Mouse (Mus musculus) midbrain, embryonic 12.5 days (tissue): ENCODE data around the gene Slc29a2. TPM values are rescaled to one million over a fixed set of nuclear protein-coding genes. Genes with fewer than 3 reads are reported as not detected.

Experiments
- ATAC-seq: fragments of 200-750 bp; cut with Nextera tagmentation; 2 replicates; pipeline ENCODE4 v1.8.0; 2017; ENCODE audit warnings: low read depth, moderate TSS enrichment, moderate library complexity; ENCODE audit not compliant: low FRiP score
- H3K27ac ChIP-seq: fragments of 300-500 bp; sonication (generic); replicated peaks from 2 replicates; pipeline ENCODE4 v1.5.1; 2016; ENCODE audit warnings: mild to moderate bottlenecking
- H3K27me3 ChIP-seq: fragments of 300-500 bp; sonication (generic); 2 replicates; pipeline ENCODE4 v1.6.1; 2016; ENCODE audit warnings: mild to moderate bottlenecking
- H3K36me3 ChIP-seq: fragments of 300-500 bp; sonication (generic); 2 replicates; pipeline ENCODE4 v1.6.1; 2016
- H3K4me1 ChIP-seq: fragments of 300-500 bp; sonication (generic); 2 replicates; pipeline ENCODE4 v1.6.1; 2016
- H3K4me2 ChIP-seq: fragments of 300-500 bp; sonication (generic); replicated peaks from 2 replicates; pipeline ENCODE4 v1.6.1; 2016; ENCODE audit warnings: mild to moderate bottlenecking, moderate library complexity
- H3K4me3 ChIP-seq: fragments of 300-500 bp; sonication (generic); 2 replicates; pipeline ENCODE4 v1.5.1; 2016; ENCODE audit warnings: mild to moderate bottlenecking
- H3K9ac ChIP-seq: fragments of 300-500 bp; sonication (generic); replicated peaks from 2 replicates; pipeline ENCODE4 v1.6.1; 2016; ENCODE audit warnings: mild to moderate bottlenecking, moderate library complexity
- H3K9me3 ChIP-seq: fragments of 300-500 bp; sonication (generic); 2 replicates; pipeline ENCODE4 v1.6.1; 2016; ENCODE audit warnings: mild to moderate bottlenecking
- WGBS: fragments of 180-500 bp; shearing (Covaris S2); methylation state at CpG from one replicate; pipeline ENCODE4 v1.1.7; 2016; 5-methylcytosine and 5-hydroxymethylcytosine counted together
- polyA plus RNA-seq: library from polyadenylated mRNA; unstranded; fragments of >200 nt; fragmentation: Nextera tagmentation; extraction: Ambion mirVana; gene quantifications from 2 replicates; pipeline ENCODE4 v1.2.1, GENCODE M21; 2016

The Slc29a2 gene
- polyA plus RNA-seq, 1 experiment from 2014 or later, result 4.8 TPM

- no peak overlapping the region for H3K27ac ChIP-seq
- H3K9ac ChIP-seq, result no peak overlapping the region
- 51% methylated on average over 5 of the region's 5 CpGs for WGBS
- no peak overlapping the region for H3K4me3 ChIP-seq
- no peak for ATAC-seq
- no peaks in the 10 kb centered on the region for H3K9me3 ChIP-seq
- peaks cover 55% of the 10 kb centered on the region for H3K27me3 ChIP-seq
- H3K4me1 ChIP-seq, result peaks cover 39% of the 10 kb centered on the region
- no peak overlapping the region for H3K4me2 ChIP-seq
- no peaks in the 10 kb centered on the region for H3K36me3 ChIP-seq
Observed at GRCm38 (mm10) chr19:5073518-5073917, 49.9 kb downstream of the Slc29a2 start.

- H3K36me3 ChIP-seq, result no peaks in the 10 kb centered on the region
- no peak overlapping the region for H3K4me3 ChIP-seq
- no peak overlapping the region for H3K9ac ChIP-seq
- peaks cover 64% of the 10 kb centered on the region for H3K27me3 ChIP-seq
- ATAC-seq, result no peak
- H3K4me1 ChIP-seq, result no peaks in the 10 kb centered on the region
- H3K27ac ChIP-seq, result no peak overlapping the region
- H3K9me3 ChIP-seq, result no peaks in the 10 kb centered on the region
- H3K4me2 ChIP-seq, result no peak overlapping the region
- WGBS, result 95% methylated on average over 1 of the region's 1 CpGs
Observed at GRCm38 (mm10) chr19:5079279-5079678, 55.6 kb downstream of the Slc29a2 start.

Other genes starting within 250 kb of the Slc29a2 start
- gene Rbm4, start 230.0 kb upstream of the Slc29a2 start, polyA plus RNA-seq, result 86.0 and 94.7 TPM in 2 replicates
- 47.3 and 50.1 TPM in 2 replicates for gene Gm21992, start 212.2 kb upstream of the Slc29a2 start, polyA plus RNA-seq
- 108 and 111 TPM in 2 replicates for gene Rbm14, start 212.2 kb upstream of the Slc29a2 start, polyA plus RNA-seq
- gene Ccs, start 184.5 kb upstream of the Slc29a2 start, polyA plus RNA-seq, result 34.1 and 38.1 TPM in 2 replicates
- 0.15 TPM in 1 of 2 replicates, not detected in the other for gene Ccdc87, start 184.5 kb upstream of the Slc29a2 start, polyA plus RNA-seq
- 51.7 and 52.0 TPM in 2 replicates for gene Ctsf, start 168.7 kb upstream of the Slc29a2 start, polyA plus RNA-seq
- 1.2 and 1.6 TPM in 2 replicates for gene Actn3, start 146.0 kb upstream of the Slc29a2 start, polyA plus RNA-seq
- 21.6 and 21.8 TPM in 2 replicates for gene Zdhhc24, start 145.2 kb upstream of the Slc29a2 start, polyA plus RNA-seq
- gene Bbs1, start 117.2 kb upstream of the Slc29a2 start, polyA plus RNA-seq, result 9.9 and 11.4 TPM in 2 replicates
- gene Dpp3, start 95.6 kb upstream of the Slc29a2 start, polyA plus RNA-seq, result 179 and 189 TPM in 2 replicates
- 3.8 and 4.6 TPM in 2 replicates for gene Peli3, start 80.7 kb upstream of the Slc29a2 start, polyA plus RNA-seq
- 125 and 129 TPM in 2 replicates for gene Mrpl11, start 61.7 kb upstream of the Slc29a2 start, polyA plus RNA-seq
- gene Npas4, start 33.5 kb upstream of the Slc29a2 start, polyA plus RNA-seq, result 0.07 and 0.20 TPM in 2 replicates
- 40.7 and 42.4 TPM in 2 replicates for gene B4gat1, start 15.0 kb downstream of the Slc29a2 start, polyA plus RNA-seq
- 4.0 and 4.4 TPM in 2 replicates for gene AC124502.3, start 15.0 kb downstream of the Slc29a2 start, polyA plus RNA-seq
- 56.6 and 63.7 TPM in 2 replicates for gene Brms1, start 17.5 kb downstream of the Slc29a2 start, polyA plus RNA-seq
- gene Rin1, start 26.6 kb downstream of the Slc29a2 start, polyA plus RNA-seq, result 1.7 and 2.0 TPM in 2 replicates
- gene Cd248, start 44.2 kb downstream of the Slc29a2 start, polyA plus RNA-seq, result 24.7 and 31.5 TPM in 2 replicates
- gene Tmem151a, start 61.7 kb downstream of the Slc29a2 start, polyA plus RNA-seq, result 0.94 and 2.0 TPM in 2 replicates
- 60.9 and 61.6 TPM in 2 replicates for gene Yif1a, start 64.7 kb downstream of the Slc29a2 start, polyA plus RNA-seq
- 196 and 239 TPM in 2 replicates for gene Cnih2, start 74.7 kb downstream of the Slc29a2 start, polyA plus RNA-seq
- 232 and 247 TPM in 2 replicates for gene Rab1b, start 83.2 kb downstream of the Slc29a2 start, polyA plus RNA-seq
- 53.3 and 54.7 TPM in 2 replicates for gene Klc2, start 94.7 kb downstream of the Slc29a2 start, polyA plus RNA-seq
- 32.5 and 32.8 TPM in 2 replicates for gene Pacs1, start 249.3 kb downstream of the Slc29a2 start, polyA plus RNA-seq